10 mouse cellular contexts compared by ENCODE assay signal in genomic region chr7:97756967-97757881, GRCm38 (mm10). TPM values are rescaled to one million over a fixed set of nuclear protein-coding genes. Genes with fewer than 3 reads are reported as not detected.
DNase-seq lines count a peak whose midpoint lies in the region; ATAC-seq lines count a peak whose summit lies in the region.
"Had no signal": no experiment of that assay in that cellular context is flagged by ENCODE, and none has a peak within 500 bp of the region (broad histone marks: within the 10 kb centered on the region; RNA-seq: fewer than 3 reads in every experiment).

No protein-coding gene starts in this region.

- no peak for ATAC-seq in heart, embryonic 13.5 days (ENCODE audit: extremely low read depth, insufficient number of reproducible peaks, low FRiP score, low TSS enrichment)
- peak; percentile 88 for ATAC-seq in hindbrain, embryonic 11.5 days (ENCODE audit: low FRiP score)
- ATAC-seq in megakaryocyte-erythroid progenitor cell, adult 5-6 weeks (replicated peaks; ENCODE audit: low FRiP score, low TSS enrichment, poor library complexity, severe bottlenecking) = no peak

- no peak overlapping the region for H3K27ac ChIP-seq in heart, embryonic 13.5 days (replicated peaks)
- peak overlapping the region; percentile 73; the same call in 1 of the 2 replicates for H3K27ac ChIP-seq in hindbrain, embryonic 11.5 days (ENCODE audit: low read depth, low read length)
- H3K27ac ChIP-seq: heart, embryonic 10.5 days had no signal

- no peak overlapping the region for H3K4me3 ChIP-seq in heart, embryonic 13.5 days
- H3K4me3 ChIP-seq in hindbrain, embryonic 11.5 days (ENCODE audit: low read depth, low read length) = no peak overlapping the region
- H3K4me3 ChIP-seq: heart, embryonic 10.5 days had no signal

- 65% methylated on average over 18 of the region's 18 CpGs for whole genome bisulfite sequencing in heart, embryonic 13.5 days
- WGBS in hindbrain, embryonic 11.5 days = 38% methylated on average over 18 of the region's 18 CpGs

- no peak overlapping the region for H3K9ac ChIP-seq in heart, embryonic 13.5 days
- H3K9ac ChIP-seq in hindbrain, embryonic 11.5 days (ENCODE audit: low read depth, low read length) = peak overlapping the region; percentile 39

- H3K36me3 ChIP-seq in heart, embryonic 13.5 days = no peaks in the 10 kb centered on the region
- no peaks in the 10 kb centered on the region for H3K36me3 ChIP-seq in hindbrain, embryonic 11.5 days (ENCODE audit: control insufficient read depth, insufficient read depth, low read length)
- H3K36me3 ChIP-seq: G1E; heart, embryonic 10.5 days had no signal

- 0 out of 2 replicates have a peak overlapping the region, but pooled peaks have one; percentile 1 for H3K4me2 ChIP-seq in heart, embryonic 13.5 days
- peak overlapping the region; percentile 25 for H3K4me2 ChIP-seq in hindbrain, embryonic 11.5 days (replicated peaks; ENCODE audit: low read depth, low read length)

- DNase-seq in heart, postnatal 4 days = no peak
- DNase-seq in brain, adult 2 months (ENCODE audit: low read depth, low spot score) = peak; percentile 96
- peak; percentile 65 for DNase-seq in hindbrain, embryonic 11.5 days (ENCODE audit: low spot score)
- DNase-seq in neural tube, embryonic 10.5 days (ENCODE audit: extremely low spot score, low spot score) = peak; percentile 25
- no peak for DNase-seq in thymus, adult 18-20 months
- DNase-seq in gastrocnemius, postnatal 14 days = no peak

- H3K4me1 ChIP-seq in heart, embryonic 13.5 days = no peaks in the 10 kb centered on the region
- H3K4me1 ChIP-seq in hindbrain, embryonic 11.5 days (replicated peaks; ENCODE audit: control insufficient read depth, insufficient read depth, low read length) = no peaks in the 10 kb centered on the region
- H3K4me1 ChIP-seq: heart, embryonic 10.5 days had no signal

- H3K9me3 ChIP-seq in heart, embryonic 13.5 days = no peaks in the 10 kb centered on the region
- H3K9me3 ChIP-seq in hindbrain, embryonic 11.5 days (ENCODE audit: control insufficient read depth, low read length) = no peaks in the 10 kb centered on the region
- H3K9me3 ChIP-seq: G1E; heart, embryonic 10.5 days had no signal

- intact Hi-C loops in gastrocnemius, postnatal 14 days (cut with DNase I; ENCODE audit: low total_unique reads) = no loop called here

- no peaks in the 10 kb centered on the region for H3K27me3 ChIP-seq in heart, embryonic 13.5 days (replicated peaks)
- no peaks in the 10 kb centered on the region for H3K27me3 ChIP-seq in hindbrain, embryonic 11.5 days (ENCODE audit: control insufficient read depth, insufficient read depth, low read length)

RNA-seq across cellular contexts. Expression of gene Aqp11, which starts 19.1 kb away (rescaled TPM):
- 2.4 and 2.7 TPM in 2 replicates for polyA plus RNA-seq in heart, embryonic 13.5 days (2015; fragmentation: Nextera tagmentation; extraction: Ambion mirVana)
- total RNA-seq in heart, postnatal 4 days (2021) = 1 to 10 TPM; 1.1 to 1.9 TPM
- 4.2 and 6.3 TPM in 2 replicates for polyA plus RNA-seq in hindbrain, embryonic 11.5 days (2014; fragmentation: Nextera tagmentation; extraction: Ambion mirVana)
- 16.4 and 23.0 TPM in 2 replicates for total RNA-seq in megakaryocyte-erythroid progenitor cell, adult 5-6 weeks (2014; fragmentation: Nextera tagmentation)
- 6.9 and 8.5 TPM in 2 replicates for total RNA-seq in megakaryocyte-erythroid progenitor cell, adult 5-6 weeks (2017)
- 1 to 10 TPM; 1.6 to 1.8 TPM for total RNA-seq in gastrocnemius, postnatal 14 days (2021)

RNA-seq across cellular contexts. Expression of gene Pak1, which starts 31.1 kb away (rescaled TPM):
- polyA plus RNA-seq in heart, embryonic 13.5 days (2015; fragmentation: Nextera tagmentation; extraction: Ambion mirVana) = 4.6 and 4.7 TPM in 2 replicates
- total RNA-seq in heart, postnatal 4 days (2021) = 1 to 10 TPM in 1 of 2 experiments, under 1 TPM in 1; 0.91 to 1.8 TPM
- polyA plus RNA-seq in hindbrain, embryonic 11.5 days (2014; fragmentation: Nextera tagmentation; extraction: Ambion mirVana) = 88.8 and 104 TPM in 2 replicates
- total RNA-seq in megakaryocyte-erythroid progenitor cell, adult 5-6 weeks (2014; fragmentation: Nextera tagmentation) = 6.9 and 8.2 TPM in 2 replicates
- 13.9 and 20.3 TPM in 2 replicates for total RNA-seq in megakaryocyte-erythroid progenitor cell, adult 5-6 weeks (2017)
- 100 to 1,000 TPM; 106 to 120 TPM for total RNA-seq in gastrocnemius, postnatal 14 days (2021)

Comparison
In these comparisons a context has a peak if more than half of its experiments do, and no peak if none do; other contexts are left out.
1. DNase-seq: peak in brain, adult 2 months (single experiment), hindbrain, embryonic 11.5 days (single experiment) and neural tube, embryonic 10.5 days (single experiment); none in heart, postnatal 4 days (single experiment), thymus, adult 18-20 months (0 of 2) and gastrocnemius, postnatal 14 days (single experiment).
2. RNA of gene Pak1, which starts 31.1 kb away (total RNA-seq): 106 to 120 TPM in gastrocnemius, postnatal 14 days; 6.9 to 20.3 TPM in megakaryocyte-erythroid progenitor cell, adult 5-6 weeks and 0.91 to 1.8 TPM in heart, postnatal 4 days; every median in the first group is over 4 times any median in the second.